Mouse (Mus musculus) T-helper 17 cell (primary cell): Measurements from ENCODE around the gene Pank1.

Experiments used
- in situ Hi-C, 2 experiments: fragments of 300-600 bp; cut with MboI, MseI; formaldehyde crosslinking; loops; 1 replicate in 1 of 2; 2 replicates in 1 of 2; pipeline ENCODE4 v1.15.1; 2025; ENCODE audit warnings: high pct_unique_total_duplicates in 2 of 2

The Pank1 gene

GRCm38 (mm10) chr19:34878603-34879541, at the start of gene Pank1:
Gene Pank1, minus strand, starts transcription at chr19:34879455.
- in situ Hi-C loops: no loop called here

DNA sequence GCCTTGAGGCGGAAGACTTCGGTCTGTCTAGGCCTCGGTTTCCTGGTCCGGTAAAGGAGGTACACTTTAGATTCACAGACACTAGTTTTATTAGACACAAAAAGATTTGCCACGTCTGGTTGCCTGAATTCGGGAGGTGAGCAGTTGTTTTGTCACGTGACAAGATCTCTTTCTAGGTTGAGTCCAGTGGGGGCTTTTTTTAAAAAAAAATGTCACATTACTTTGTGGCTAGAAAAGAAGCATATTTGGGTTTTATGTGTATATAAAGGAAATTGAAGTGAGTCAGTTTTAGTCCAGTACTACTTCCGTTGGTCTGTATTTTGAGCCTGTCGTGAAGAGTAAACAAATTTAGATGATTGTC, 43.3 kb upstream of the Pank1 start:
- in situ Hi-C loops: loop anchor here in 1 of 2 experiments (5.0 kb wide), 1 partner anchor 725 kb away; no protein-coding TSS in a partner anchor

- in situ Hi-C loops: loop anchor here in 1 of 2 experiments (5.0 kb wide), 1 partner anchor 725 kb away; no protein-coding TSS in a partner anchor
Measured at GRCm38 (mm10) chr19:34921652-34922602, 42.7 kb upstream of the Pank1 start, which contains the start of gene Kif20b. Gene Kif20b, plus strand, starts transcription at chr19:34922361.

DNA sequence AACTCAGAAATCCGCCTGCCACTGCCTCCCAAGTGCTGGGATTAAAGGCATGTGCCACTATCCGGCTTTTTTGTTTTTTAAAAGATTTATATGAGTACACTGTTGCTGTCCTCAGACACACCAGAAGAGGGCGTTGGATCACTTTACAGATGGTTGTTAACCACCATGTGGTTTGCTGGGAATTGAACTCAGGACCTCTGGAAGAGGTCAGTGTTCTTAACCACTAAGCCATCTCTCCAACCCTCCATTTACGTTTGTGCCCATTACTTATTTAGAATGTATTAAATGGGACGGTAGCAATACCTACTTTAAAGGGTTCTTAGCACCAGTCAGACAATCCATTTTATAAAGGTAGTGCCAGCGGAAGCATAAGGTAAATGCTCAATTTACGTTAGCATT, 42.0 kb upstream of the Pank1 start:
- in situ Hi-C loops: loop anchor here in 1 of 2 experiments (5.0 kb wide), 1 partner anchor 724 kb away; no protein-coding TSS in a partner anchor

- in situ Hi-C loops: loop anchor here in 1 of 2 experiments (5.0 kb wide), 1 partner anchor 723 kb away; no protein-coding TSS in a partner anchor
Measured at GRCm38 (mm10) chr19:34920531-34920930, 41.3 kb upstream of the Pank1 start.

- in situ Hi-C loops: loop anchor here in 1 of 2 experiments (5.0 kb wide), 1 partner anchor 723 kb away; no protein-coding TSS in a partner anchor
Measured at GRCm38 (mm10) chr19:34920066-34920465, 40.8 kb upstream of the Pank1 start.

- in situ Hi-C loops: no loop called here
Measured at GRCm38 (mm10) chr19:34912366-34912765, 33.1 kb upstream of the Pank1 start.

GRCm38 (mm10) chr19:34906772-34907171, 27.5 kb upstream of the Pank1 start:
- in situ Hi-C loops: no loop called here

DNA sequence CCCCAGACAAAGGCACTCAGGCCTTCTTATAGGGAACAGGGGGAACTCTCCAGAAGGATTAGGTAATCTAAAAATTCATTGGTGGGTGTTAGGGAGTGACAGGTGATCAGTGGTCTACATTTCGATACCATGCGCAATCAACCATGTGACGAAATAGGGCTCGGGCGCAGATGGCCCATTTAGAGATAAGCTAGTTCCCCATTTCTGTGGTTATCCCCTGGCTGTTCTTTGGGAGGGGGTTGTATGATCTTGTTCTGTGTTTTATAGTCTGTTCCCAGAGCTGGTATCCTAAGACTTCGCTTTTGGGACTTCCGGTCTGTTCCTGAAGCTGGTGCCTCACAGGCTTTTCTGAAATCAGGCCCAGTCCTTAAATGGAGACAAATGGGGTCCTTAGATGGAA, 26.2 kb upstream of the Pank1 start:
- in situ Hi-C loops: no loop called here

DNA sequence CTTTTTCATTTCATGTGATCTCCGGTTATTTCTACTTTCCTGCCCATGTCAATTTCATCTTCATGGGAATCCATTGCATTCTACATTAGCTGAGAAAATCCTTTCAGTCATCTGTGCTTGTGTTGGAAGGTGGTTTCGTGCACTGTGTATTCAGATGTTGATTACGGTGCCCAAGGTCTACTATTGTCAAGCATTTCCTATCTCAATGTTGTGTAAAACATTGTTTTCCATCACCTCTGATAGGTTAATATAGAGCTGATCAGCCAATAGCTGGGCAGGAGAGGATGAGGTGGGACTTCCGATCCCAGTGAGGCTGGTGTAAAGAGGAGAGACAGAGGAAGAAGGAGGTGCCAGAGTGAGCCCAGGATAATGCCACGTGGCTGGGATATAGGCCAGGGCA, 24.8 kb upstream of the Pank1 start:
- in situ Hi-C loops: no loop called here

DNA sequence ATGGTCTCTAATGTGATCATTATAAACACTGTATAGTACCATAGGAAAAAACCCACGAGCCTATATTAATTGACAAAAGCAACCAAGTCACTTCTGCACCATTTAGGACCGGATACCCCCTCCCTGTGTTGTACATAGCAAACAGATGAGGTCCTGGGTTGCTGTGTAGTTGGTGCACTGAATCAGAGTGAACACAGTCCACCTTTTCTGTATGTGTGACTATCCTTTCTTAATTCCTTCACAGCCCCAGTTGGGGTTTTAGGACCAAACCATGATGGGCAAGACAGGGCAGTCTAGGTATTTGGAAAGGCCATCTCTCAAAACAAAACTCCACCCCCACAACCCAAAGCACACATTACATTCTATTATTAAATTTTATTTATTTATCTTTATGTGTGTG, 22.5 kb upstream of the Pank1 start:
- in situ Hi-C loops: no loop called here

DNA sequence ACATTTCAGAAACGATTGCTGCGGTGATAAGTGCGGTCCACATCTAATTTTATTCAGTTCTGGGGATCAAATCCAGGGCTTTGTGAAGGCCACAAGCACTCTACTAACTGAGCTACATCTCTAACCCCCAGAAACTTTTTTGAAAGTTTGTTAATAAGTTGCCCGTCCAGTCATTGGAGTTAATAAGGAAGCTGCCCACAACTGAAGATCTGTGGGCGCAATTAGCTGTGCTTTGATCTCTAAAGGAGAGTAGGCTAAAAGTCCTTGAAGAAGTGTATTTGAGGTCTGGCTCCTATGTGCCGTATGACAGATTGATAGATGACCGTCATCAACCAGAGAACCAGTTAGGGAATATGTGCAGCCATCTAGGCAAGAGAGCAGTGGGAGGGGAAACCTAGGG, 22.0 kb upstream of the Pank1 start:
- in situ Hi-C loops: no loop called here

DNA sequence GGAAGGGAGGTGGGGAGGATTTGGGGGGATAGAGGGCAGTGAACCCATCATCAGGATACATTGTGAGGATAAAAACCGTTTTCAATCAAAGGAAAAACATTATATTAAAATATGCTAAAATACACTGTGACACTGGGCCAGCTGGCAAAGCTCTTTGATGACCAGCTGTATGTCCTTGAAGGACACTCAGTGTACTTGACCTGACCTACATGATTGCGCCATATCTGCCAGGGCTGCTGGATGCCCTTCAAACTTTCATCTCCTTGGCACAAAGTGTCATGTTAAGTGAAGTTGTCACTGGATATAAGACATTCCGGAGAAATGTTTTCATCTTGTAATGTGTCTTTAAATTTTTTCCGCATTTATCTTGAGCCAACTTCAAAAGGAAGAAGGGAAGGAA, 19.7 kb upstream of the Pank1 start:
- in situ Hi-C loops: no loop called here

GRCm38 (mm10) chr19:34897082-34897965, 18.1 kb upstream of the Pank1 start:
- in situ Hi-C loops: no loop called here

- in situ Hi-C loops: no loop called here
Measured at GRCm38 (mm10) chr19:34895082-34895481, 15.8 kb upstream of the Pank1 start.

DNA sequence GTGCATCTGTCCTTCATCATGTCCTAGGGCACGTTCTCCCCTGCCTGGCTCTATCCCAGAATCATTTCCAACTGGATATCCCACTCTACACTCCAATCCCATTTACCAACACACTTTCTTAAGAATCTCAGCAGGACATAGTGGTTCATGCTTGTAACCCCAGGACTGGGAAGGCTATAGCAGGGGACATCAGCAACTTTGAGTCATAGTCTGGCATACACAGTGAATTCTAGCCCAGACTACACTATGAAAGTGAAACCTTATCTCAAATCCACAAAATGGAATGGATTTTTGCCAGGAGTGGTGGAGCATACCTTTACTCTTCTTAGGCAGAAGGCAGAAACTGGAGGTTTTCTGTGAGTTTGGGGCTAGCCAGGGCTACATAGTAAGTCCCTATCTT, 12.3 kb upstream of the Pank1 start:
- in situ Hi-C loops: no loop called here

DNA sequence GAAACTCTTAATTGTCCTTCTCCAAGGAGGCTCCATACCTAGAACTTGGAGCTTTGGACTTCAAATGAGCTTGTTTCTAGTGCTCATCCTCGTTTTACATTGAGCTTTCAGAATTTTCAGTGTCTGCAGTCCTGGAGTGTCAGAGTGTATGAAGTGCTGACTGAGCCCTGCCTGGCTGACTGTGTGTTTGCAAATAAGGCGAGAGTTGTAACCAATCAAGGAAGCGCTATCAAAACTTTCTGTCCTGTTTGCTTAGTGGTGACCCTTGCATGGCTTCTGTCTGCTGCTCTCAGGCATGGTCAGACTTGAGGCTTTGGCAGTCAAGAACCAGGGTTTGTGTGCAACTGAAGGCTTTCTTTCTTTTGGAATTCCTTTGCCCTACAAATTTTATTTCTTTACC, 11.7 kb upstream of the Pank1 start:
- in situ Hi-C loops: no loop called here

- in situ Hi-C loops: no loop called here
Measured at GRCm38 (mm10) chr19:34886324-34886723, 7.1 kb upstream of the Pank1 start.

- in situ Hi-C loops: no loop called here
Measured at GRCm38 (mm10) chr19:34883526-34884224, 4.4 kb upstream of the Pank1 start.

DNA sequence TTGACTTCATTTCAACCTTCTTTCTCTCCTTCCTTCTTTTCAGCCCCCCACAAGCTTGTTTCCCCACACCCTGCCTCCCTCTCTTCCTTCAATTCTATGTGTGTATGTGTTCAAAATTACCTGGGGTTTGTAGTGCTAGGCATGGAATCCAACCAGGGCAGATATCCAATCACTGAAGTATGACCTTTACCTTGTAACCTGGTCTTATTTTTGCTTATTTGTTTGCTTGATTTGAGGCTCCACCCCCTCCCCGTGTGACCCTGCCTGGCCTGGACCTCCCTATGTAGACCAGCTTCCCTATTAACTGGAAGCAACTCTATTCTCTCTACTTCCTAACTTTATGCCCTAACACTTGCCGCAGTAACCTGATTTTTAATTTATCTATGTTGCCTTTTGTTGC, 3.2 kb upstream of the Pank1 start:
- in situ Hi-C loops: no loop called here
